Mouse (Mus musculus) hindbrain, embryonic 13.5 days (tissue): ENCODE data around the gene Olfr921. TPM values are rescaled to one million over a fixed set of nuclear protein-coding genes. Genes with fewer than 3 reads are reported as not detected.

ENCODE experiments used
- ATAC-seq: fragments of 200-750 bp; cut with Nextera tagmentation; 2 replicates; pipeline ENCODE4 v1.8.0; 2017; ENCODE audit warnings: moderate TSS enrichment; ENCODE audit not compliant: low FRiP score
- H3K27ac ChIP-seq: fragments of 300-500 bp; sonication (generic); 2 replicates; pipeline ENCODE4 v1.5.1; 2015; ENCODE audit warnings: inconsistent platforms, mild to moderate bottlenecking, moderate library complexity
- H3K27me3 ChIP-seq: fragments of 300-500 bp; sonication (generic); 2 replicates; pipeline ENCODE4 v1.6.1; 2015; ENCODE audit warnings: mild to moderate bottlenecking, inconsistent platforms
- H3K36me3 ChIP-seq: fragments of 300-500 bp; sonication (generic); 2 replicates; pipeline ENCODE4 v1.6.1; 2015; ENCODE audit warnings: mild to moderate bottlenecking, inconsistent platforms
- H3K4me1 ChIP-seq: fragments of 300-500 bp; sonication (generic); replicated peaks from 2 replicates; pipeline ENCODE4 v1.6.1; 2015; ENCODE audit warnings: inconsistent platforms
- H3K4me2 ChIP-seq: fragments of 300-500 bp; sonication (generic); 2 replicates; pipeline ENCODE4 v1.6.1; 2015; ENCODE audit warnings: inconsistent platforms, mild to moderate bottlenecking, moderate library complexity
- H3K4me3 ChIP-seq: fragments of 300-500 bp; sonication (generic); 2 replicates; pipeline ENCODE4 v1.5.1; 2015; ENCODE audit warnings: mild to moderate bottlenecking, inconsistent platforms
- H3K9ac ChIP-seq: fragments of 300-500 bp; sonication (generic); 2 replicates; pipeline ENCODE4 v1.6.1; 2015; ENCODE audit warnings: mild to moderate bottlenecking, inconsistent platforms
- H3K9me3 ChIP-seq: fragments of 300-500 bp; sonication (generic); 2 replicates; pipeline ENCODE4 v1.6.1; 2016; ENCODE audit warnings: inconsistent platforms
- WGBS: fragments of 180-500 bp; shearing (Covaris S2); methylation state at CpG from one replicate; pipeline ENCODE4 v1.1.7; 2015; 5-methylcytosine and 5-hydroxymethylcytosine counted together
- polyA plus RNA-seq: library from polyadenylated mRNA; unstranded; fragments of >200 nt; fragmentation: Nextera tagmentation; extraction: Ambion mirVana; gene quantifications from 2 replicates; pipeline ENCODE4 v1.2.1, GENCODE M21; 2015

Olfr921 gene
- not detected in 2 replicates for polyA plus RNA-seq

DNA sequence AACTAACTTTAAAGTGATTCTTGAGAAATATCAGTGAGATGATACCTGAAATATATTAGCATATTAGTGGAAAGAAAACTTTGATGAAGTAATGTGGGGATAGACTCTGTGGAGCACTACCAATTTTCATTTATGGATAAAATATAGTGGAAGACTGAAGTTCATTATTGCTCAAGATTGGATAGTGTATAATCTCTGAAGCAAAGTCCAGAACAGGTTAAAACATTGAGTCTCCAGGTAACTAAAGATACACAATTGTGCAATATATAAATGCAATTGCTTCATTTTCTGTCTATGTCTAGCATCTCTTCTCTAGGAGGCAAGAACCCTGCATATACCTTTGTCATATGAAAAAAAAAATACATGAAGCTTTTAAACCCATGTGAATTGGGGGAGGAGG lies at the start of gene Olfr921:
Gene Olfr921 (plus strand): TSS at position 301 of the 400 bp plus-strand sequence.
- Histone ChIP-seq H3K27me3 (no peaks in the 10 kb centered on the region), H3K9ac (no peak within 1 kb of the TSS), H3K36me3 (no peaks in the 10 kb centered on the region), H3K4me3 (no peak within 1 kb of the TSS), H3K27ac (no peak within 1 kb of the TSS), H3K4me2 (no peak within 1 kb of the TSS), H3K9me3 (no peaks in the 10 kb centered on the region), H3K4me1 (no peaks in the 10 kb centered on the region)
- no peak for ATAC-seq

DNA sequence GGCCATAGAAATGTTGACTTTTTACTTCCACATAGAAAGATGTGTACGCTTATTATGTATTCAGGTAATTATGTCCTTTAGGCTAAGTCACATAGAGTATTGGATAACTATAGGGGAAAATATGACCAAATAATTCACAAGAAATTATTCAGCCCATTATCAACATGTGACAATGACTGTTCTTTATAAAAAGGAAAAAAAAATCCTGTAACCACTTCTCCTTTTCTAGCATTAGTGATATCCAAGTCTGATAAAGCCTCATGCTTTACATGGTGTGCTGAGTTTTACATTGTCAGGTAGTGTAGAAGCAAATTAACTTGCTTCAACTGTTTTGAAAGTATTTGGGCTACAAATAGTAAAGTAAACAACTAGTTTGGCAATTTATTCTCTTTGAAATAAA lies 48.8 kb upstream of the Olfr921 start:
- Histone ChIP-seq H3K9me3 (no peaks in the 10 kb centered on the region), H3K4me2 (no peak overlapping the region), H3K27me3 (no peaks in the 10 kb centered on the region), H3K27ac (no peak overlapping the region), H3K36me3 (no peaks in the 10 kb centered on the region), H3K4me3 (no peak overlapping the region), H3K4me1 (peaks cover 7% of the 10 kb centered on the region; the same call in 1 of the 2 replicates), H3K9ac (no peak overlapping the region)
- no peak for ATAC-seq
- WGBS = 91% methylated on average over 1 of the region's 1 CpGs

DNA sequence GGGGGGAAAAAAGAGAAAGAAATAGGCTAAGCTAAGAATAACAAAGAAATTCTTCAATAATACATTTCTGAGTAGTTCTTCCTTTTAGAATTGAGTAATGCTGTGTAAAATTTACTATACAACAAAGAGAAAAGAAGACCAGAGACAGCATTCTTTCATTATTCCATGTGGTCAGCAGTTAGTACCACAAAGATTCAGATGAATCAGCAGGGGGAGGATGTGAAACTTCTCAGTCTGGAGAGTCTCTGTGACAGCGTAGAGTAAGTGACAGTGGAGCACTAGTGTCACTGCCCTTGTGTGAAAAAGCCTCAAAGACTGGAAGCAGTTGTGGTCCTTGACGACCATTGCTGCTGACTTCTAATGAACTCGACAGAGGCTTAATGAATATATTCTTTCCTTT lies 44.6 kb upstream of the Olfr921 start:
- no peak overlapping the region for H3K4me2 ChIP-seq
- H3K27me3 ChIP-seq = no peaks in the 10 kb centered on the region
- no peaks in the 10 kb centered on the region for H3K4me1 ChIP-seq
- WGBS = 80% methylated on average over 3 of the region's 3 CpGs
- no peaks in the 10 kb centered on the region for H3K9me3 ChIP-seq
- no peak overlapping the region for H3K27ac ChIP-seq
- ATAC-seq = no peak
- no peak overlapping the region for H3K4me3 ChIP-seq
- H3K9ac ChIP-seq = no peak overlapping the region
- H3K36me3 ChIP-seq = no peaks in the 10 kb centered on the region

DNA sequence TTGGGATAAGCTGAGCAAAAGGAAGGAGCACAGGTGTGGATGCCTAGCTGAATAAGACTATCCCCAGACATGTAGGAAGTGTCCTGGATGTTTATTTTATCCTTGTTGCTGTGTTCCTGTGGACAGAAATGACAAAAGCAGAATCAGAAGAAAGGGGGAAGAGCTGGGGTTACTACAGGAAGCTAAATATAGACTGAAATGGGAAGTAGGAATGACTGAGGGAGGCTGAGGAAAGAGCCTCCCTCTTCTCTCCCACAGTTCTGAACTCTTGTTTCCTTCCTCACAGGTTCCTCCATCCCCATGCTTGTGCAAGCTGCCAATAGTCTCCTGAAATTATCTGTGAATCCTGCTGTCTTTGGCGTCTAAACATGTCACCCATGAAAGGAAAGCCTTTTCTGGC lies 31.5 kb upstream of the Olfr921 start:
- Histone ChIP-seq H3K9ac (no peak overlapping the region), H3K4me2 (no peak overlapping the region), H3K27me3 (no peaks in the 10 kb centered on the region), H3K9me3 (no peaks in the 10 kb centered on the region), H3K36me3 (no peaks in the 10 kb centered on the region), H3K4me3 (no peak overlapping the region), H3K4me1 (no peaks in the 10 kb centered on the region), H3K27ac (no peak overlapping the region)
- no peak for ATAC-seq
- WGBS = 91% methylated on average over 1 of the region's 1 CpGs

DNA sequence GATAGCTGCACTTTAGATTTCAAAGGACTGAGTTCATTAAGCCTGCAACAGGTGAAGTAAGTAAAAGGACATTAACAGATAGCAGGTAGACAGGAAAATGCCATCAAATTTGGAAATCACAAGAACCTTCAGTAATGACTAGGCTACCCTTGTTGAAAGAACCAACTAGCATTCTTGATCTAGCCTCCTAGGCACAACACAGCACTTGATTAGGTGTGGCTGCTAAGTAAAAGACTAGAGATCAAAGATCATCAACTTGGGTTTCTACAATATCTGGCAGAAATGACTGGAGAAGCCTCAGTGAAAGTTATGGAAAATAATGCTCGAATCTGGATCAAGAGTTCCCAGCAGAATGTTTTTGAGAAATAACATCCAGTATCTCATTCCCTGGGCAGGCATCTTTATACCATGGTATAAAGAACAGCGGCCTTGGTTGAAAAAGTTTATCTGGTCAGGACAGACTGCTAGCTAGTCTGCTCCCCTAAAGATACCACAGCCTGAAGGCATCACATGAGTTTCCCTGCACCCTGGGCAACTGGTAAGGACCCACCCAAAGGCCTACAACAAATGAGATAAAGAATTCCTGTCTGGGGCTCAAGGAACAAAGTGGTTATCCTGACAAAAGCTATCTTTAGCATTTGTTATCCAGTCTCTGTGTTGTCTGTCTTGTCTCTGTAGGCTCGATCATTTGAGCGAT lies 28.1 kb upstream of the Olfr921 start:
- Histone ChIP-seq H3K4me3 (no peak overlapping the region), H3K27ac (no peak overlapping the region), H3K36me3 (no peaks in the 10 kb centered on the region), H3K4me1 (no peaks in the 10 kb centered on the region), H3K27me3 (no peaks in the 10 kb centered on the region), H3K9me3 (no peaks in the 10 kb centered on the region), H3K4me2 (no peak overlapping the region), H3K9ac (no peak overlapping the region)
- WGBS = 96% methylated on average over 4 of the region's 4 CpGs
- ATAC-seq = no peak

DNA sequence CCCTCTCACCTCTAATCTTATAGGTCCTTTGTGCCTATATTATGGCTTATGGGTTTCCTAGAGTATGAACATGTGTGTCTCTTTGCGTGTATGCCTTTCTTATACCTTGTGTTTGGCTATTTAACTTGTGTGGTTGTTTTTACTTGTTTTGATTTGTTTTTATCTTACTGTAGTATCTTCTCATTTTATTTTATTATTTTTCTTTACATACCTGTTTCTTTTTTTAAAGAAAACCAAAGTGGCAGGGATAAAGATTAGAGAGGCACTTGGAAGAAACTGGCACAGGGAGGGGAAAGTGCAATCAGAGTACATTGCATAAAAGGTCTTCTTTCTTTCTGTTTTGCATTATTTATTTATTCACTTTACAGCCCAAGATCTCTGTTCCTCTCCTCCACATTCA lies 20.9 kb upstream of the Olfr921 start, which contains the start of gene Olfr920:
Gene Olfr920 (plus strand): TSS at position 301 of the 400 bp plus-strand sequence.
- H3K9me3 ChIP-seq = no peaks in the 10 kb centered on the region
- no peak for ATAC-seq
- 100% methylated on average over 1 of the region's 1 CpGs for WGBS
- no peak within 1 kb of the TSS for H3K4me2 ChIP-seq
- H3K27ac ChIP-seq = no peak within 1 kb of the TSS
- H3K4me1 ChIP-seq = no peaks in the 10 kb centered on the region
- no peak within 1 kb of the TSS for H3K4me3 ChIP-seq
- H3K27me3 ChIP-seq = no peaks in the 10 kb centered on the region
- no peak within 1 kb of the TSS for H3K9ac ChIP-seq
- H3K36me3 ChIP-seq = no peaks in the 10 kb centered on the region

DNA sequence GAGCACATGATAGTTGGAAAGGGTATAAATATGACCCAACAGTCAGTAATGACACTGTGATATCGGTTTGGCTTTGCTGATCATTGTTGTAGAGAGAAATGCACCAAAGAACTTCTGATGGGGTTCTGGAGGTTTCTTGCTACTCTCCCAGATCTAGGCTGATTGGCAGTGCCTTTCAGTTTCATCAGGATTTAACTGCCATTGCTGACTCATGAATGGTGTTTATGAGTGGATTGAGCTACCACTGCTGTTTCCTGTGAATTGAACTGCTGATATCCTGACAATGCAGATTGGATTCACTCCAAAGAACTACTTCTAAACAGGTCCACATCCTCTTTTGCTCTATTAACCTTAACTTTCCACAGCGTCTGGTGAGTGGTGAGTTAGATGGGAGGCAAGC lies 19.8 kb downstream of the Olfr921 start:
- WGBS = 88% methylated on average over 2 of the region's 2 CpGs
- ATAC-seq = no peak

DNA sequence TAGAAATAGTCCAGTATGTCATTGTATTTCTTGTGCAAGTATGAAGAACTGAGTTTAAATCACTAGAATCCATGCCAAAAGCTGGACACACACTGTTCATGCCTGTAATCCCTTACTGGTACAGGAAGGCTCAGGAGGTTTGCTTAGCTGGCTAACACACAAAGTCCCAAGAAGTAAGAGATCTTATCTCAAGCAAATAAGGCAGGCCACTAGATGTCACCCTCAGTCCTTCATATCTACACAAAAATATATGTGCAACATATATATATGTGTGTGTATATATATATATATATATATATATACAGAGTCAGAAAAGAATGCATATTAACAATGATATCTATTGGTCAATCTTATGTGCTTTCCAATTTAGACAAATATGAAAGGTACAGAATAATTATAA lies 32.8 kb downstream of the Olfr921 start:
- H3K4me3 ChIP-seq = no peak overlapping the region
- H3K36me3 ChIP-seq = no peaks in the 10 kb centered on the region
- no peak overlapping the region for H3K4me2 ChIP-seq
- H3K9me3 ChIP-seq = no peaks in the 10 kb centered on the region
- no peak overlapping the region for H3K27ac ChIP-seq
- no peaks in the 10 kb centered on the region for H3K4me1 ChIP-seq
- no peak for ATAC-seq
- no peak overlapping the region for H3K9ac ChIP-seq
- H3K27me3 ChIP-seq = no peaks in the 10 kb centered on the region

More for the DNA sequence above, 19.8 kb downstream of the Olfr921 start:
- H3K4me2 ChIP-seq = no peak overlapping the region
- no peaks in the 10 kb centered on the region for H3K36me3 ChIP-seq
- H3K27ac ChIP-seq = no peak overlapping the region
- no peak overlapping the region for H3K4me3 ChIP-seq
- no peaks in the 10 kb centered on the region for H3K27me3 ChIP-seq
- no peak overlapping the region for H3K9ac ChIP-seq
- no peaks in the 10 kb centered on the region for H3K9me3 ChIP-seq
- H3K4me1 ChIP-seq = no peaks in the 10 kb centered on the region

DNA sequence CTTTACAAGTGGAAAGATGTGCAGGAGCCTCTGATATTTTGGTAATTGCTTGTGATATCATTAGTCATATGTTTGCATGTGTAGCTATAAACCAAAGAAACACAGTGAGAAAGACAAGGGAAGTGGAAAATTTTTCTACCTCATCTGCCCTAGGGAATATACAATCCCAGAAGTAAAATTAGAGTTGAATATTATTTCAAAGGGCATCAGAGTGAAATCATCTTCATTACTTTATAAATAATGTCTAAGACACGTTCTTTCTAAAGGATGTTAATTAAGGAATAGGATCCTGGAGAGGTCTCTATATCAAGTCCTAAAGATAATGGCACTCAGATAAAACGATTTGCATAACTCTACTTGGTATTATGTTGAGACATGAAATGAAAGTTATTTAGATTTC lies 41.4 kb downstream of the Olfr921 start, which contains the start of gene Olfr922:
Gene Olfr922 (plus strand): TSS at position 301 of the 400 bp plus-strand sequence.
- 79% methylated on average over 2 of the region's 2 CpGs for WGBS
- no peaks in the 10 kb centered on the region for H3K4me1 ChIP-seq
- H3K9me3 ChIP-seq = no peaks in the 10 kb centered on the region
- no peak within 1 kb of the TSS for H3K4me2 ChIP-seq
- H3K27me3 ChIP-seq = no peaks in the 10 kb centered on the region
- H3K9ac ChIP-seq = no peak within 1 kb of the TSS
- H3K36me3 ChIP-seq = no peaks in the 10 kb centered on the region
- H3K4me3 ChIP-seq = no peak within 1 kb of the TSS
- no peak within 1 kb of the TSS for H3K27ac ChIP-seq
- ATAC-seq = no peak

DNA sequence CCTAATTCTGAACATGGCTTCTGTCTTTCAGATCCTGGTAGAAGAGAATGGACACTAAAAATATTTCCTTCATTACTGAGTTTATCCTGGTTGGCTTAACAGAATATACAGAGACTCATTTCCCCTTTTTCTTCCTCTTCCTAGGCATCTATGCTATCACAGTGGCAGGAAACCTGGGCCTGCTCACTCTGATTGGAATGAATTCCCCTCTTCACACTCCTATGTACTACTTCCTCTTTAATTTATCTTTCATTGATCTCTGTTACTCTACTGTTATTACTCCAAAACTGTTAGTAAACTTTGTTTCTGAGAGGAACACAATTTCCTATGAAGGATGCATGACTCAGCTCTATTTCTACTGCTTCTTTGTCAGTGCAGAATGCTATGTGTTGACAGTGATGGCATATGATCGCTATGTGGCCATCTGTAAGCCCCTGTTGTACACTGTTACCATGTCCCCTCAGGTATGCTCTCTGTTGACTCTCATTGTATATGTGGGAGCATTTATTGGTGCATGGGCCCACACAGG lies 42.7 kb downstream of the Olfr921 start:
- Histone ChIP-seq H3K36me3 (no peaks in the 10 kb centered on the region), H3K9me3 (no peaks in the 10 kb centered on the region), H3K9ac (no peak overlapping the region), H3K27ac (no peak overlapping the region), H3K27me3 (no peaks in the 10 kb centered on the region), H3K4me2 (no peak overlapping the region), H3K4me1 (no peaks in the 10 kb centered on the region), H3K4me3 (no peak overlapping the region)
- no peak for ATAC-seq
- 83% methylated on average over 1 of the region's 1 CpGs for WGBS

DNA sequence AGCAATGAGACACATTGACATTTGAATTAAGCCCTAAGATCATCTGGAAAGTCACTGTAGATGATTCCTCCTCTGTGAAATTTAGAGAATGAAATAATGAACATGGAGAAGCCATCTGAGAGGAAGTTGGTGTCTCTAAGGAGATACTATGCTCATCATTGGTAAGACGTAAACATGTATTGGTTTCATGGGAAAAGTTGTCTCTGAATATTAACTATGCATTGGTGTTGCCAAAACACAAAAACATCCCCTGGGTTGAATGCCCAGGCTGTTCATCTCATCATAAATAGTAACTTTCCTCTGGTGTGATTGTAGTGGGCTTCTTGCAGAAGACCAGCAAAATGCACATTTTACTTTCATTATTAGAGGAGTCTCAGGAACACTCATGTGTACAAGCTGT lies 53.4 kb downstream of the Olfr921 start, which contains the start of gene Olfr923:
Gene Olfr923 (plus strand): TSS at position 301 of the 400 bp plus-strand sequence.
- Histone ChIP-seq H3K27ac (no peak within 1 kb of the TSS), H3K4me3 (no peak within 1 kb of the TSS), H3K36me3 (no peaks in the 10 kb centered on the region), H3K9ac (no peak within 1 kb of the TSS), H3K9me3 (no peaks in the 10 kb centered on the region), H3K27me3 (no peaks in the 10 kb centered on the region), H3K4me2 (no peak within 1 kb of the TSS), H3K4me1 (no peaks in the 10 kb centered on the region)
- ATAC-seq = no peak
- WGBS = 87% methylated on average over 1 of the region's 1 CpGs
